Mouse (Mus musculus) erythroblast, embryonic 14.5 days (primary cell): ENCODE data around the gene Upk1a.

Source experiments
- GATA1 ChIP-seq: IDR thresholded peaks from 2 replicates; pipeline ENCODE4 v1.6.1; 2012; ENCODE audit warnings: low read length, inconsistent platforms, mixed read lengths
- TAL1 ChIP-seq: IDR thresholded peaks from 3 replicates; pipeline ENCODE4 v1.6.1; 2012; ENCODE audit warnings: low read length, inconsistent platforms, mixed read lengths

DNA sequence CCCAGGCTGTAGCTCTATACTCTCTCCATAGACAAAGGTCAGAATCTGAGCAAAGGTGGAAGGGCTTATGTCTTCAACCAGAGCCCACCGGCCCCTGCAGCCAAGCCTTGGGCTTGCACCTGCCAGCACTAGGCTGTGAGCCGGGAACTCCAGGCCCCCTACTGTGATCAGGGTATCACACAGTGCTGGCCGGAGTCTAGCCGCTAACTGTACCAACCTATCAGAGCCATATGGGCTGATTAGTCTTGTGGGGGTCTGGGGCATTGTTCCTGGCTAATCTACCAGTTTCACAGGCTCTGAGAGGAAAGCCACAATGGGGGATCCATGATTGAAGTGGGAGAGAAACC lies 21.1 kb downstream of the Upk1a start:
- TF ChIP-seq GATA1 (no peak), TAL1 (no peak)
